Mouse (Mus musculus) brain, embryonic 14.5 days (tissue): ENCODE results near the gene Nfkb2. TPM values are rescaled to one million over a fixed set of nuclear protein-coding genes. Genes with fewer than 3 reads are reported as not detected.

Experiments
- DNase-seq: peaks from one replicate; pipeline ENCODE4 v3.0.0-alpha.2; 2011; ENCODE audit warnings: low read depth
- CTCF ChIP-seq: fragments of 200-500 bp; IDR thresholded peaks from 2 replicates; pipeline ENCODE4 v1.5.1; 2012; ENCODE audit warnings: inconsistent platforms, mild to moderate bottlenecking, moderate library complexity, borderline replicate concordance; ENCODE audit not compliant: insufficient read depth, insufficient read length; ENCODE audit errors: extremely low read depth
- POLR2A ChIP-seq: fragments of 200-500 bp; IDR thresholded peaks from 2 replicates; pipeline ENCODE4 v1.6.1; 2012; ENCODE audit warnings: mild to moderate bottlenecking, inconsistent platforms, borderline replicate concordance; ENCODE audit not compliant: poor library complexity, insufficient read depth, insufficient read length, severe bottlenecking; ENCODE audit errors: extremely low read depth
- polyA plus RNA-seq: library from polyadenylated mRNA; depleted of rRNA; stranded (reverse); fragments of >200 nt; gene quantifications from 2 replicates; pipeline ENCODE4 v1.2.3, GENCODE M21; 2012

Gene Nfkb2
- polyA plus RNA-seq, 1 experiment, result 4.3 TPM

- no peak for DNase-seq
- TF ChIP-seq POLR2A (no peak), CTCF (no peak)
These were observed 3.6 kb upstream of the Nfkb2 start for GRCm38 (mm10) chr19:46300294-46301045.

GRCm38 (mm10) chr19:46302551-46302950 lies 1.6 kb upstream of the Nfkb2 start:
- TF ChIP-seq CTCF (no peak), POLR2A (no peak)
- no peak for DNase-seq

- TF ChIP-seq CTCF, result no peak
- TF ChIP-seq POLR2A, result no peak
- no peak for DNase-seq
These were observed 587 bp upstream of the Nfkb2 start for GRCm38 (mm10) chr19:46303251-46304215.

GRCm38 (mm10) chr19:46304908-46305333 lies 801 bp downstream of the Nfkb2 start:
- no peak for TF ChIP-seq POLR2A
- no peak for TF ChIP-seq CTCF
- DNase-seq, result no peak

- TF ChIP-seq POLR2A (no peak), CTCF (no peak)
- DNase-seq, result peak; percentile 80
These were observed 1.5 kb downstream of the Nfkb2 start for GRCm38 (mm10) chr19:46305432-46306267.

- TF ChIP-seq CTCF, result no peak
- TF ChIP-seq POLR2A, result no peak
- DNase-seq, result no peak
These were observed 2.1 kb downstream of the Nfkb2 start for GRCm38 (mm10) chr19:46306268-46306610.

GRCm38 (mm10) chr19:46306751-46307289 lies 2.7 kb downstream of the Nfkb2 start:
- DNase-seq, result no peak

GRCm38 (mm10) chr19:46307781-46308180 lies 3.7 kb downstream of the Nfkb2 start:
- no peak for DNase-seq
- no peak for TF ChIP-seq CTCF

More at GRCm38 (mm10) chr19:46306751-46307289, 2.7 kb downstream of the Nfkb2 start:
- TF ChIP-seq POLR2A (no peak), CTCF (no peak)

GRCm38 (mm10) chr19:46308303-46308702 lies 4.2 kb downstream of the Nfkb2 start:
- no peak for DNase-seq
- TF ChIP-seq CTCF (no peak), POLR2A (no peak)

DNA sequence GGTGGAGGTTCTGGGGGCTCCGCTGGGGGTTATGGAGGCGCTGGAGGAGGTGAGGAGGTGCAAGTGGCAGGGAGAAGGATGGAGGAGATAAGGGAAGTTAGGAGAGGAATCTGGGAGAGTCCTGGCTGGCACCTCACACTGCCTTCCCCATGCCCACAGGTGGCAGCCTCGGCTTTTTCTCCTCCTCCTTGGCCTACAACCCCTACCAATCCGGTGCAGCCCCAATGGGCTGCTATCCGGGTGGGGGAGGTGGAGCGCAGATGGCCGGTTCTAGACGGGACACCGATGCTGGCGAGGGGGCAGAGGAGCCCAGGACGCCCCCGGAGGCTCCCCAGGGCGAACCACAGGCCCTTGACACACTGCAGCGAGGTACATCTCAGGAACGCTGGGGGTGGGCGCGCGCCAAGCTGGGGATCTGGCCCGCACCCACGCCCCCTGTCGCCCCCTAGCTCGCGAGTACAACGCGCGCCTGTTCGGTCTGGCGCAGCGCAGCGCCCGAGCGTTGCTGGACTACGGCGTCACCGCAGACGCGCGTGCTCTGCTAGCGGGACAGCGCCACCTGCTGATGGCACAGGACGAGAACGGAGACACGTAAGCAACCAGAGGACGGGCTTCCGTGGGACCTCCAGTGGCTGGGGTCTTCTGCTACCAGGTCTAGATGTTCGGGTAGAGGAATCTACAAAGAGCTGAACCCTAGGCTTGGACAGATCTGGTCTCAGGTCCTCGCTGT lies 4.8 kb downstream of the Nfkb2 start:
- TF ChIP-seq POLR2A, result no peak
- TF ChIP-seq CTCF, result peak; percentile 94
- peak; percentile 95 for DNase-seq
